Mouse (Mus musculus) midbrain, embryonic 12.5 days (tissue): Measurements from ENCODE around the gene Atp8a2. TPM values are rescaled to one million over a fixed set of nuclear protein-coding genes. Genes with fewer than 3 reads are reported as not detected.

ENCODE experiments used
- ATAC-seq: fragments of 200-750 bp; cut with Nextera tagmentation; 2 replicates; pipeline ENCODE4 v1.8.0; 2017; ENCODE audit warnings: low read depth, moderate TSS enrichment, moderate library complexity; ENCODE audit not compliant: low FRiP score
- H3K27ac ChIP-seq: fragments of 300-500 bp; sonication (generic); replicated peaks from 2 replicates; pipeline ENCODE4 v1.5.1; 2016; ENCODE audit warnings: mild to moderate bottlenecking
- H3K27me3 ChIP-seq: fragments of 300-500 bp; sonication (generic); 2 replicates; pipeline ENCODE4 v1.6.1; 2016; ENCODE audit warnings: mild to moderate bottlenecking
- H3K36me3 ChIP-seq: fragments of 300-500 bp; sonication (generic); 2 replicates; pipeline ENCODE4 v1.6.1; 2016
- H3K4me1 ChIP-seq: fragments of 300-500 bp; sonication (generic); 2 replicates; pipeline ENCODE4 v1.6.1; 2016
- H3K4me2 ChIP-seq: fragments of 300-500 bp; sonication (generic); replicated peaks from 2 replicates; pipeline ENCODE4 v1.6.1; 2016; ENCODE audit warnings: mild to moderate bottlenecking, moderate library complexity
- H3K4me3 ChIP-seq: fragments of 300-500 bp; sonication (generic); 2 replicates; pipeline ENCODE4 v1.5.1; 2016; ENCODE audit warnings: mild to moderate bottlenecking
- H3K9ac ChIP-seq: fragments of 300-500 bp; sonication (generic); replicated peaks from 2 replicates; pipeline ENCODE4 v1.6.1; 2016; ENCODE audit warnings: mild to moderate bottlenecking, moderate library complexity
- H3K9me3 ChIP-seq: fragments of 300-500 bp; sonication (generic); 2 replicates; pipeline ENCODE4 v1.6.1; 2016; ENCODE audit warnings: mild to moderate bottlenecking
- WGBS: fragments of 180-500 bp; shearing (Covaris S2); methylation state at CpG from one replicate; pipeline ENCODE4 v1.1.7; 2016; 5-methylcytosine and 5-hydroxymethylcytosine counted together
- polyA plus RNA-seq: library from polyadenylated mRNA; unstranded; fragments of >200 nt; fragmentation: Nextera tagmentation; extraction: Ambion mirVana; gene quantifications from 2 replicates; pipeline ENCODE4 v1.2.1, GENCODE M21; 2016

Atp8a2 gene
- polyA plus RNA-seq, 1 experiment from 2014 or later = 16.1 TPM

DNA sequence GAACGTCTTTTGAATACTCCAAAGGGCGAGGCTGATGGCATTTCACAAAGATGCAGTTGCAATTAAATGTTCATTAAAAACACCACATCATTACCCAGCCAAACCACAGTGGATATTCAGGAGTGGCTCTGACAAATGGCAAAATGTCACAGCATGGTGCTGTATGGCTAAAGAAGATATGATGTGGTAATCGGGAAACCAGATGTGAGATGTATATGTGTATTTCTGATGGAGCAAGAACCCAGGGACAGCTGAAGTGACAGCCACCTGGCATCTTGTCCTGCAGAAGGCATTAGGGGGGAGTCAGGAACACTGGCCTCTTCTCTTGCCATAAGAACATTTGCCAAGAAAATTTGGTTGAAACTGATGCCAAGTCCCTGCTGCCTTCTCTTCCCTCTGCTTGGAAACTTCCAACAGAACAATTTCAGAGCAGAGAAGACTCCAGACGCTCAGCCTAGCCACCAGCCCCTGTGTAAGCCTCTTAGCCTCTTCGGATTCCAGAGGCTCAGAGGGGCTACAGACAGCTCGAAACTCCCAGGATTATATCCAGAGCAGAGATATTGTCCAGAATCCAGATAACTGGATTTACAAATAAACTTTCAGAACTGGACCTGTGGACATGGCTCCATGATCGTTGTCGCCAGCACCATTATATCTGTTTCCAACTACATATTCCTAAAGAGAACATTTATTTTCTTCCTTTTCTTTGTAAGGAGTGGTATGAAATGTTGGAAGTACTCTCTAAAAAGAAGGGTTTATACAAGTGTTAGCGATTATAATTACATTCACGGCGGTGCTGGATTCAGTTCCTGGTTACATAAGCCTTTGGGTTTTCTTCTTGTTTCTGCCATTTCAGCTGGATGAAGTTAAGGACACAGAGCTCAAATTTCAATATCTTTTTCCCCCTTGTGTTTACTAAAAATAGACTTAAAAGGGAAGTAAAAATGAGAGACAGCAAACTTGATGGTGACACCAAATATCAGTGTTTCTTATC is 413.3 kb downstream of the Atp8a2 start:
- Histone ChIP-seq H3K4me2 (no peak overlapping the region), H3K9ac (no peak overlapping the region), H3K9me3 (no peaks in the 10 kb centered on the region), H3K27me3 (no peaks in the 10 kb centered on the region), H3K4me3 (no peak overlapping the region), H3K36me3 (no peaks in the 10 kb centered on the region), H3K4me1 (no peaks in the 10 kb centered on the region), H3K27ac (no peak overlapping the region)
- WGBS = 79% methylated on average over 11 of the region's 11 CpGs
- ATAC-seq = no peak

DNA sequence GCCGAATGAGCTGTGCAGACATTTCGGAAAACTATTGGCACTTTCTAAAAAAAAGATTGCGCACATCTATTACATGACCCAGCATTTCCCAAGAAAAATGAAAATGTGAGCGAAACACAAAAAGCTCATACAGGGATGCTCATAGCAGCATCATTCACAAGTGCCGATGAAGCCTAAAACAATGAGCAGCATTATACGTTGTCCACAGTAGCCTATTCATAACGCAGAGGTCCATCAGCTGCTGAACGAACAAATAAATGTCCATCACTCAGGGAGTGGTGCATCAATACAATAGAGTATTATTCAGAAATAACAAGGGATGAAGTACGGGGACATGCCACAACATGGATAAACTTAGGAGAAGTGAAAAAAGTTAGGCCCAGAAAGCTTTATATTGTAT is 416.6 kb downstream of the Atp8a2 start:
- WGBS = 85% methylated on average over 9 of the region's 9 CpGs
- no peaks in the 10 kb centered on the region for H3K9me3 ChIP-seq
- H3K4me1 ChIP-seq = no peaks in the 10 kb centered on the region

DNA sequence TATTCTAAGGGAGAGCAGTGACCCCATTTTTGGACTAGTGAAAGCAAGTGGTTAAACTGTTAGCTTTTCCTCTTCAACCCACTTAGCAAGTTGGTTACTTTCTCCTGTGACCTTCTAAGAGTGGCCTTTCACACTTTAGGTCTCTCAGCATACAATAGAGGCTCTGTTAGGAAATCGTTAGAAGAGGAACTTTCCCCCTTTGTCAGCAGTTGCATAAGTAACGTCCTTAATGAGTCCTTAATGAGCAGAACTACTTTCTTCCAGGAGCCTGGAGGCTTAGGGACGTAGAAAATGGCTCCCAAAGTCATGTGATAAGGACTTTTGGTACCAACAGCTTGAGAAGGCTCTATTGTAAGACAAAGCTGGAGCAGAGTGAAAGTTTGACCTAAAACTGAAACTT is 434.8 kb downstream of the Atp8a2 start:
- H3K36me3 ChIP-seq = no peaks in the 10 kb centered on the region
- WGBS = 53% methylated on average over 3 of the region's 3 CpGs
- no peak for ATAC-seq
- no peaks in the 10 kb centered on the region for H3K4me1 ChIP-seq
- H3K9ac ChIP-seq = no peak overlapping the region
- H3K4me2 ChIP-seq = no peak overlapping the region
- no peak overlapping the region for H3K4me3 ChIP-seq
- H3K9me3 ChIP-seq = no peaks in the 10 kb centered on the region
- H3K27ac ChIP-seq = no peak overlapping the region
- H3K27me3 ChIP-seq = peaks cover 4% of the 10 kb centered on the region

More for the DNA sequence above, 416.6 kb downstream of the Atp8a2 start:
- no peak for ATAC-seq
- Histone ChIP-seq H3K27ac (no peak overlapping the region), H3K4me2 (no peak overlapping the region), H3K9ac (no peak overlapping the region), H3K36me3 (no peaks in the 10 kb centered on the region), H3K27me3 (no peaks in the 10 kb centered on the region), H3K4me3 (no peak overlapping the region)

DNA sequence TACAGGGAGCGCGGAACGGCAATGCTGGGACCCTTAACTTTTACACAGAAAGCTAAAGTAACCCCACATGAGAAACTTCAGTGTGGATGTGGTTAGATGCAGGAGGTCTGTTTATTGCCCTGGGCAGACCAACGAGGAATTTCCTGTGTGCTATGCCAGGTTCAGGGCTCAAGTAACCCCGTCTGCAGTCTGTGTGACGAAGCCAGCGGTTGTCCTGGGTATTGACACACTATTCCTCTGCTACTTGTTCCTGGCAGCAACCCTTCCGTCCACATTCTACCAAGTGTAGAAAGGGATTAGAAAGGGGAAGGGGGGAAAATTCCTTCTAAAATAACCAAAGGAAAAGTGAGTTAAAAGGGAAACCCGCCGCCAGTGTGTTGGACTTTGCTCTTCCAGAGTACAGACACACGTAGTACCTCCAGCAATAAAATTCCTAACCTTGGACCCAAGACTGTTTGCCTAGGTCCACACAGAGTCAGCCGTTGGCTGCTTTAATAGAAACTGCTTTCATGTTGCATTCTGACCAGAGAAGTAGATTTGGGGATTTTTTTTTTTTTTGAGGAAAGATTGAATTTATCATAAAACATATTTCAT is 437.0 kb downstream of the Atp8a2 start:
- Histone ChIP-seq H3K36me3 (no peaks in the 10 kb centered on the region), H3K27ac (no peak overlapping the region), H3K27me3 (peaks cover 12% of the 10 kb centered on the region), H3K9me3 (no peaks in the 10 kb centered on the region), H3K4me3 (no peak overlapping the region), H3K9ac (no peak overlapping the region), H3K4me2 (no peak overlapping the region), H3K4me1 (no peaks in the 10 kb centered on the region)
- WGBS = 76% methylated on average over 12 of the region's 12 CpGs
- ATAC-seq = no peak

DNA sequence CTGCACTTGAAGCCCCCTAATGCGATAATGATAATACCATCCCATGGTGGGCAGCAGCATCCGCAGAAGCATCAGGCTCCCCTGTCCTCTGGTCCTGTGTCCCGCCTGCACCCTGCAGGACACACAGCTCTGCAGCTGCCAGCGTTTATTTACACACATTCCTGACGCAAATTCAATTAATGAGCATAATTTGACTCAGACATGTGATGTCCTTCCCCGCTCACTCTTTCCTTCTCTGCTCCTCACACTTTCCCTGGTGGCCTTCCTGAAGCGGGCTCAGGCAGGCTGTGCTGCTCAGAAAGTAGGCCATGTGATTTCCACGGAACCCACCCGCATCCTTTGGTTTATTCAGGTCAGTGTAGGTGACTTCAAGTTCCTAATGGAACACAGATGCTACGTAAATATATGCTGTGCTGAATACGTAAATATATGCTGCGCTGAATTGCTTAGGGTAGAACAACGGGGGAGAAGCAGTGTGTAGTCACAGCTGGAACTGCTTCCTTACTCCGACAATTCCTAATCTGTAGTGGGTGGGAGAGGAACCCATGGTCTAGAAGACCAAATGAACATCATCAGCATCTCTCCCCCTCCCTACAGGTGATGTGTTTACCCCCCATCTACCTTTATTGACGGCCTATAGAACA is 437.7 kb downstream of the Atp8a2 start:
- Histone ChIP-seq H3K27me3 (peaks cover 12% of the 10 kb centered on the region), H3K9ac (no peak overlapping the region), H3K27ac (no peak overlapping the region), H3K36me3 (no peaks in the 10 kb centered on the region), H3K4me2 (no peak overlapping the region), H3K4me3 (no peak overlapping the region), H3K4me1 (no peaks in the 10 kb centered on the region), H3K9me3 (no peaks in the 10 kb centered on the region)
- WGBS = 68% methylated on average over 15 of the region's 15 CpGs
- ATAC-seq = 0 out of 2 replicates have a peak, but pooled peaks have one; percentile 27

DNA sequence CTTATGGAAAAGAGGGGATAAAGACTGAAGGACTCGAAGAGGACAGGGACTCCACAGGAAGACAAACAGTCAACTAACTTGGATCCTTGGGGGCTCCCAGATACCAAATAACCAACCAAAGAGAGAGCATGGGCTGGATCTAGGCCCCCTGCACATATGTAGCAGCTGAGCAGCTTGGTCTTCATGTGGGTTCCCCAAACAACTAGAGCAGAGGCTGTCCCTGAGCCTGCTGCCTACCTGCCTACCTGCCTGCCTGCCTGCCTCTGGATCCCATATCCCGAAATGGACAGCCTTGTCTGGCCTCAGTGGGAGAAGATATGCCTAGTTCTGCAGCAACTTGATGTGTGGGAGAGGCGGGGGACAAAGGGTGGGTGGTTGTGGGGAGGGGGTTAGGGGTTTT is 444.6 kb downstream of the Atp8a2 start:
- no peaks in the 10 kb centered on the region for H3K9me3 ChIP-seq
- 80% methylated on average over 3 of the region's 3 CpGs for WGBS

DNA sequence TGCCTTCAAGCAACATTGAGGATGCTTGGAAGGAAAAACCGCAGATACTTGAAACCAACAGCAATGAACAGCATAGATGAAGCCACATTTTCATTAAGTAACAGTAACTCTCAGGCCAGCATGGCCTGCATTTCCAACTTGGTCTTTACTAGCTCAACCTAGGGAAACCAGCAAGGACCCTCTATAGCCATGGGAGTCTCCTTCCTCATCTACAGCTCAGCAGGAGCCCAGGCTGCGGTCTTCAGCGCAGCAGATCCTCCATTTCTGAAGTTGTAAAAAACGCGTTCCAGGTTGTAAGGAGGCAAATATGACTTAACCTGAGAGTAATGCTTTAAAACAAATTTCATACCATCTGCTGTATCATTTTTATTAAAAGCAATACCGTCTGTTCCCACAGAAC is 447.0 kb downstream of the Atp8a2 start:
- H3K4me3 ChIP-seq = no peak overlapping the region
- no peaks in the 10 kb centered on the region for H3K4me1 ChIP-seq
- peaks cover 32% of the 10 kb centered on the region for H3K27me3 ChIP-seq
- no peak overlapping the region for H3K27ac ChIP-seq
- no peak overlapping the region for H3K9ac ChIP-seq
- H3K4me2 ChIP-seq = no peak overlapping the region
- H3K9me3 ChIP-seq = no peaks in the 10 kb centered on the region
- 82% methylated on average over 6 of the region's 6 CpGs for WGBS
- no peak for ATAC-seq
- no peaks in the 10 kb centered on the region for H3K36me3 ChIP-seq

More for the DNA sequence above, 444.6 kb downstream of the Atp8a2 start:
- Histone ChIP-seq H3K27ac (no peak overlapping the region), H3K36me3 (no peaks in the 10 kb centered on the region), H3K4me3 (no peak overlapping the region), H3K4me2 (no peak overlapping the region), H3K27me3 (peaks cover 25% of the 10 kb centered on the region), H3K9ac (no peak overlapping the region), H3K4me1 (no peaks in the 10 kb centered on the region)
- no peak for ATAC-seq

DNA sequence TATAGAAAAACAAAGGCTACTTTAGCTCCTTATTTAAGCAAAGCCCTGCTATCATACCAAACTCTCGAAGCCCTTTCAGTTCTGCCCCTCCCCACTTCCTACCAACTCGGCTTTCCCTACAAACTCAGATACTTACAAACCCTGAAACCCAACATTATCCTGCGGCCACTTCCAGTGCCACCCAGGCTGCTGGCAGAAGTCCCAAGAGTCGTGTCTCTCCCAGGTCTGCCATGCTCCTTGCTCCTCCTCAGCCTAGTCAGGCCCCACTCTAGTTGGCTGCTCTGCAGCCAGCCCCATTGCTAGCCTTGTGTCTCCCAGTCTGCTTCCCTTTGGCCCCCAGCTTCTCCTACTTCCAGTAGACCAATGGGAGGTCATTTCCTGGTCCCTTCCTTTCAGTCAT is 451.3 kb downstream of the Atp8a2 start:
- peaks cover 67% of the 10 kb centered on the region for H3K27me3 ChIP-seq
- ATAC-seq = no peak
- no peaks in the 10 kb centered on the region for H3K9me3 ChIP-seq
- no peak overlapping the region for H3K4me3 ChIP-seq
- H3K9ac ChIP-seq = no peak overlapping the region
- no peak overlapping the region for H3K4me2 ChIP-seq
- no peaks in the 10 kb centered on the region for H3K36me3 ChIP-seq
- H3K4me1 ChIP-seq = no peaks in the 10 kb centered on the region
- no peak overlapping the region for H3K27ac ChIP-seq
- WGBS = 52% methylated on average over 4 of the region's 4 CpGs

DNA sequence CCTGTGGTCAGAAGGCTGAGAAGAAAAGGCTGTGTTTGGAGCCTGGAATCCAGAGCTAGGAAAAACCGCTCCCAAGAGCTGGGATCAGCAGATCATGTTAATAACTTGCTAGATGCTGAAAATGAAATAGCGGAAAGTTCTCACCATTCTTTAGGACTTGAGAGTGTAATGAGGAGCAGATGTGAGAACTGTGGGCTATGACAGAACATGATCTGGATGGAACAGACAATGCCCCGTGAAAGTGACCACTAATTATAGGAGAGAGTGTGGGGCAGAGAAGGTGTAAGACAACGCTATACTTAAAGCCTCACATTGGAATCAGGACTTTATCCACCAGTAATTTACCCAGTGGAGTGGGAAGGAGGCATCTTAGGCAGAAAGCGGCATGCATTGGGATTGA is 455.2 kb downstream of the Atp8a2 start:
- peaks cover 67% of the 10 kb centered on the region for H3K27me3 ChIP-seq

DNA sequence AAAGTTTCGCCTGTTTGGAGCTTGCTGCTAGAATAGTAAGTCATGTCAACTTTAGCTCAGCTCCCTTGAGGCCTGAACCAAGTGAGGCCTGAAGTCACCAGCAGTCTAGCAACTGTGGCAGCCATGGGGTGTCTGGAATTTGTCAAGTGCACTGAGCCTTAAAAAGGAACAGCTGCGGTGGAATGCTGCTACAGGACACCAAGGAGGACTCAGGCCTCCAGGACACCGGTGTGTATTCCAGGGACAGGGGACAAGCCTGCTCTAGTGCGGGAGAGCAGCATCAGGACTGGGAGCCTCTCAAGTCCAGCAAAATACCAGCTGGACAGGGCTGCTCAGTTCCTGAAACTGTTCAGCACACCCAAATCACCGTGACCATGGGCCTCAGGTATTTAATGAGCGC is 457.5 kb downstream of the Atp8a2 start:
- ATAC-seq = no peak
- peaks cover 67% of the 10 kb centered on the region for H3K27me3 ChIP-seq
- no peaks in the 10 kb centered on the region for H3K9me3 ChIP-seq
- H3K4me1 ChIP-seq = peaks cover 32% of the 10 kb centered on the region
- H3K4me2 ChIP-seq = no peak overlapping the region
- no peak overlapping the region for H3K4me3 ChIP-seq
- H3K36me3 ChIP-seq = no peaks in the 10 kb centered on the region
- WGBS = 67% methylated on average over 6 of the region's 6 CpGs
- H3K27ac ChIP-seq = no peak overlapping the region
- no peak overlapping the region for H3K9ac ChIP-seq

More for the DNA sequence above, 455.2 kb downstream of the Atp8a2 start:
- no peak overlapping the region for H3K4me2 ChIP-seq
- H3K9ac ChIP-seq = no peak overlapping the region
- H3K27ac ChIP-seq = no peak overlapping the region
- peaks cover 22% of the 10 kb centered on the region for H3K4me1 ChIP-seq
- no peak for ATAC-seq
- H3K9me3 ChIP-seq = no peaks in the 10 kb centered on the region
- H3K4me3 ChIP-seq = no peak overlapping the region
- 83% methylated on average over 5 of the region's 5 CpGs for WGBS
- H3K36me3 ChIP-seq = no peaks in the 10 kb centered on the region

DNA sequence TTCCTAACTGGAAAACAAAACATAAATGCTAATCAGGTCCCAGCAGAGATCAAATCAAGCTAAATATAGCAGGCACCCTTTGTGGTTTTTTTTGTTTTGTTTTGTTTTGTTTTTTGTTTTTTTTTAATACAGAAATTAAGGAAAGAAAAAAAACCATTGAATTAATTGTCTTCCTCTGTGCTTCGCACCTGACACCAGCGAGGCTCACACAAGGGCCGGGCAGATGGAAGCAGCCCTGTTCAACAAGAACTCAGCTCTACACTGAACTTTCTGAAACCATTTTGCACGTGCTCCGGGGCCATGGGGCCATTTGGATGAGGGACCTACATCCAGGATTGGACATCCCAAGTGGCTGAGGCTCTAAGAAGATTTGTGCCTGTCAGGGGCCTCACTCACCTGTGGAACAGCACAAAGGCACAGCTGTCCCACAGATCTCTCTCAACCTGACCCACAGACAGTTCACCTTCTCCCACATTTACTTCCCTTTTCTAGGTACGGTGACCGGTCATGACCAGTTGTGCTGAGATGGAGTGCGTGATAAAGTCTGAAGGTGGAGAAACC is 459.2 kb downstream of the Atp8a2 start:
- H3K9me3 ChIP-seq = no peaks in the 10 kb centered on the region
- peaks cover 32% of the 10 kb centered on the region for H3K4me1 ChIP-seq
- ATAC-seq = peak; percentile 44; the same call in 1 of the 2 replicates
- H3K36me3 ChIP-seq = no peaks in the 10 kb centered on the region
- peaks cover 61% of the 10 kb centered on the region for H3K27me3 ChIP-seq
- H3K9ac ChIP-seq = no peak overlapping the region
- H3K4me3 ChIP-seq = no peak overlapping the region
- 44% methylated on average over 8 of the region's 8 CpGs for WGBS
- H3K27ac ChIP-seq = no peak overlapping the region
- no peak overlapping the region for H3K4me2 ChIP-seq
